Mouse (Mus musculus): ENCODE measurements around the gene Gtf3c2.
A peak's percentile ranks its signal among the peaks of the same experiment; 100 is the strongest.
"Not testable (repeated sequence)": the region's sequence is repeated elsewhere in the genome, so short reads cannot be mapped to it uniquely, and the experiment has no call there.

Gtf3c2 gene

GRCm38 (mm10) chr5:31179766-31180630, at the start of gene Gtf3c2, which contains the start of gene Gm29609:
Gtf3c2 (minus strand) TSS chr5:31180144.
Gm29609 (minus strand) TSS chr5:31179911.
- DNase-seq (ENCODE audit: low spot score in 2 of 2), result peak; percentile 95 to 98

- no peak for DNase-seq (ENCODE audit: low spot score in 2 of 2)
Observed at GRCm38 (mm10) chr5:31226641-31227040, 46.7 kb upstream of the Gtf3c2 start.

GRCm38 (mm10) chr5:31222696-31223095, 42.8 kb upstream of the Gtf3c2 start:
- DNase-seq (ENCODE audit: low spot score in 2 of 2), result no peak

GRCm38 (mm10) chr5:31221304-31221945, 41.5 kb upstream of the Gtf3c2 start:
- DNase-seq (ENCODE audit: low spot score in 2 of 2), result no peak

- peak; percentile 81 to 95 for DNase-seq (ENCODE audit: low spot score in 2 of 2)
Observed at GRCm38 (mm10) chr5:31220448-31221303, 40.7 kb upstream of the Gtf3c2 start, which contains the start of gene Ppm1g. Ppm1g (minus strand) TSS chr5:31220687.

GRCm38 (mm10) chr5:31219911-31220447, 40.0 kb upstream of the Gtf3c2 start:
- DNase-seq (ENCODE audit: low spot score in 2 of 2), result peak in 1 of 2 experiments; percentile 49

GRCm38 (mm10) chr5:31219474-31219873, 39.5 kb upstream of the Gtf3c2 start:
- DNase-seq (ENCODE audit: low spot score in 2 of 2), result no peak

- no peak for DNase-seq (ENCODE audit: low spot score in 2 of 2)
Observed at GRCm38 (mm10) chr5:31219070-31219469, 39.1 kb upstream of the Gtf3c2 start.

- no peak for DNase-seq (ENCODE audit: low spot score in 2 of 2)
Observed at GRCm38 (mm10) chr5:31218294-31218693, 38.4 kb upstream of the Gtf3c2 start.

- DNase-seq (ENCODE audit: low spot score in 2 of 2), result not testable (repeated sequence)
Observed at GRCm38 (mm10) chr5:31216554-31216953, 36.6 kb upstream of the Gtf3c2 start.

GRCm38 (mm10) chr5:31204421-31204820, 24.5 kb upstream of the Gtf3c2 start:
- no peak for DNase-seq (ENCODE audit: low spot score in 2 of 2)

GRCm38 (mm10) chr5:31203866-31204265, 23.9 kb upstream of the Gtf3c2 start:
- no peak for DNase-seq (ENCODE audit: low spot score in 2 of 2)

- no peak for DNase-seq (ENCODE audit: low spot score in 2 of 2)
Observed at GRCm38 (mm10) chr5:31202933-31203332, 23.0 kb upstream of the Gtf3c2 start.

GRCm38 (mm10) chr5:31201742-31202590, 22.0 kb upstream of the Gtf3c2 start, which contains the start of gene Zfp513:
Zfp513 (minus strand) TSS chr5:31202303.
- peak; percentile 98 for DNase-seq (ENCODE audit: low spot score in 2 of 2)

GRCm38 (mm10) chr5:31201042-31201741, 21.2 kb upstream of the Gtf3c2 start:
- no peak for DNase-seq (ENCODE audit: low spot score in 2 of 2)

- DNase-seq (ENCODE audit: low spot score in 2 of 2), result no peak
Observed at GRCm38 (mm10) chr5:31200327-31200768, 20.4 kb upstream of the Gtf3c2 start.

- DNase-seq (ENCODE audit: low spot score in 2 of 2), result no peak
Observed at GRCm38 (mm10) chr5:31199893-31200292, 19.9 kb upstream of the Gtf3c2 start.

- no peak for DNase-seq (ENCODE audit: low spot score in 2 of 2)
Observed at GRCm38 (mm10) chr5:31199321-31199892, 19.5 kb upstream of the Gtf3c2 start.

GRCm38 (mm10) chr5:31198616-31199320, 18.8 kb upstream of the Gtf3c2 start:
- no peak for DNase-seq (ENCODE audit: low spot score in 2 of 2)

Measured in left cerebral cortex, adult 9 months (tissue).